Mouse (Mus musculus) cerebellum, adult 2 months (tissue): ENCODE measurements at regions not wholly inside any gene's neighbourhood (a gene's known extent, or its start where the extent isn't known, plus 50 kb on each side); places are given as distances from the start of the nearest gene placed in this dataset.
"Not testable (repeated sequence)": the region's sequence is repeated elsewhere in the genome, so short reads cannot be mapped to it uniquely, and the experiment has no call there.

Source experiments
- DNase-seq, 2 experiments: peaks; one replicate each; pipeline ENCODE4 v3.0.0; 2021
- H3K27ac ChIP-seq: fragments of 200-500 bp; 2 replicates; pipeline ENCODE4 v1.5.1; 2012; ENCODE audit warnings: low read length, control low read depth, inconsistent platforms; ENCODE audit not compliant: insufficient read depth
- H3K27me3 ChIP-seq: fragments of 200-500 bp; 2 replicates; pipeline ENCODE4 v1.6.1; 2012; ENCODE audit warnings: inconsistent platforms, mild to moderate bottlenecking, low read length, moderate library complexity; ENCODE audit not compliant: control insufficient read depth, insufficient read depth
- H3K4me1 ChIP-seq: fragments of 200-500 bp; 2 replicates; pipeline ENCODE4 v1.6.1; 2011; ENCODE audit warnings: low read length; ENCODE audit not compliant: control insufficient read depth, insufficient read depth
- H3K4me3 ChIP-seq: fragments of 200-500 bp; replicated peaks from 2 replicates; pipeline ENCODE3; 2011; ENCODE audit warnings: mild to moderate bottlenecking, low read depth, low read length, control low read depth; ENCODE audit not compliant: insufficient read depth
- CTCF ChIP-seq: fragments of 200-500 bp; IDR thresholded peaks from 2 replicates; pipeline ENCODE4 v1.5.1; 2011; ENCODE audit warnings: low read depth, mild to moderate bottlenecking, control low read depth, low read length, moderate library complexity, borderline replicate concordance; ENCODE audit not compliant: insufficient read depth
- POLR2A ChIP-seq: fragments of 200-500 bp; IDR thresholded peaks from 2 replicates; pipeline ENCODE4 v1.6.1; 2011; ENCODE audit warnings: low read length, control low read depth, borderline replicate concordance; ENCODE audit not compliant: insufficient read depth
- WGBS: fragments of 180-500 bp; shearing (Covaris S2); methylation state at CpG from one replicate; pipeline ENCODE4 v1.1.7; 2018; 5-methylcytosine and 5-hydroxymethylcytosine counted together

- WGBS: 68% methylated on average over 5 of the region's 5 CpGs
- no peak for TF ChIP-seq CTCF
- TF ChIP-seq POLR2A: no peak
- Histone ChIP-seq H3K27ac (no peak overlapping the region), H3K27me3 (no peaks in the 10 kb centered on the region), H3K4me1 (peaks cover 10% of the 10 kb centered on the region; the same call in 1 of the 2 replicates), H3K4me3 (no peak overlapping the region)
- peak in 1 of 2 experiments; percentile 18 for DNase-seq
Measured at GRCm38 (mm10) chr5:133885507-133885906, 214.0 kb upstream of the Castor2 start.

- WGBS: 2% methylated on average over 6 of the region's 6 CpGs
- Histone ChIP-seq H3K27me3 (no peaks in the 10 kb centered on the region), H3K4me3 (no peak overlapping the region), H3K27ac (0 out of 2 replicates have a peak overlapping the region, but pooled peaks have one; percentile 1), H3K4me1 (peaks cover 10% of the 10 kb centered on the region; the same call in 1 of the 2 replicates)
- peak; percentile 79 to 83 for DNase-seq
- TF ChIP-seq CTCF (no peak), POLR2A (no peak)
Measured at GRCm38 (mm10) chr5:133885016-133885415, 214.5 kb upstream of the Castor2 start.

- 37% methylated on average over 2 of the region's 2 CpGs for WGBS
- Histone ChIP-seq H3K27ac (0 out of 2 replicates have a peak overlapping the region, but pooled peaks have one; percentile 1), H3K27me3 (no peaks in the 10 kb centered on the region)
Measured at GRCm38 (mm10) chr5:133884593-133884992, 214.9 kb upstream of the Castor2 start.

GRCm38 (mm10) chr5:133844483-133844882, 255.0 kb upstream of the Castor2 start:
- DNase-seq: no peak
- WGBS: 82% methylated on average over 10 of the region's 10 CpGs
- TF ChIP-seq POLR2A: no peak
- no peak for TF ChIP-seq CTCF
- H3K27ac ChIP-seq: no peak overlapping the region
- H3K4me1 ChIP-seq: no peaks in the 10 kb centered on the region
- no peak overlapping the region for H3K4me3 ChIP-seq
- H3K27me3 ChIP-seq: no peaks in the 10 kb centered on the region

More at GRCm38 (mm10) chr5:133884593-133884992, 214.9 kb upstream of the Castor2 start:
- peak in 1 of 2 experiments; percentile 21 for DNase-seq
- Histone ChIP-seq H3K4me3 (no peak overlapping the region), H3K4me1 (peaks cover 10% of the 10 kb centered on the region; the same call in 1 of the 2 replicates)
- TF ChIP-seq POLR2A (no peak), CTCF (no peak)

GRCm38 (mm10) chr5:133842059-133842706, 257.3 kb upstream of the Castor2 start:
- H3K27me3 ChIP-seq, H3K4me1 ChIP-seq, H3K27ac ChIP-seq, DNase-seq: not testable (repeated sequence)
- whole genome bisulfite sequencing: 50% methylated on average over 22 of the region's 42 CpGs
- H3K4me3 ChIP-seq: peak overlapping the region; percentile 9

- Histone ChIP-seq H3K4me3 (no peak overlapping the region), H3K27ac (no peak overlapping the region), H3K4me1 (no peaks in the 10 kb centered on the region), H3K27me3 (no peaks in the 10 kb centered on the region; the same call in 1 of the 2 replicates)
- TF ChIP-seq CTCF: no peak
- no peak for TF ChIP-seq POLR2A
- 89% methylated on average over 5 of the region's 5 CpGs for WGBS
- no peak for DNase-seq
Measured at GRCm38 (mm10) chr5:133838286-133838685, 261.2 kb upstream of the Castor2 start.

GRCm38 (mm10) chr5:133833217-133833616, 266.3 kb upstream of the Castor2 start:
- Histone ChIP-seq H3K27ac (no peak overlapping the region), H3K4me3 (no peak overlapping the region), H3K27me3 (no peaks in the 10 kb centered on the region; the same call in 1 of the 2 replicates), H3K4me1 (no peaks in the 10 kb centered on the region)
- 92% methylated on average over 7 of the region's 7 CpGs for WGBS
- no peak for DNase-seq
- TF ChIP-seq CTCF (no peak), POLR2A (no peak)

- H3K27ac ChIP-seq: no peak overlapping the region
- WGBS: 87% methylated on average over 13 of the region's 13 CpGs
- TF ChIP-seq POLR2A (no peak), CTCF (no peak)
Measured at GRCm38 (mm10) chr5:133828226-133828625, 271.3 kb upstream of the Castor2 start.

More at GRCm38 (mm10) chr5:133828226-133828625, 271.3 kb upstream of the Castor2 start:
- Histone ChIP-seq H3K4me1 (no peaks in the 10 kb centered on the region), H3K27me3 (no peaks in the 10 kb centered on the region; the same call in 1 of the 2 replicates), H3K4me3 (no peak overlapping the region)
- no peak for DNase-seq
